Mouse (Mus musculus): ENCODE measurements around the gene Chst1.
A peak's percentile ranks its signal among the peaks of the same experiment; 100 is the strongest.

The Chst1 gene

GRCm38 (mm10) chr2:92608810-92609581 lies 9.5 kb downstream of the Chst1 start:
- no peak for DNase-seq (ENCODE audit: extremely low read depth, low read depth, low spot score)

- DNase-seq (ENCODE audit: extremely low read depth, low read depth, low spot score) = peak; percentile 56
Observed at GRCm38 (mm10) chr2:92609704-92610379, 10.3 kb downstream of the Chst1 start.

- DNase-seq (ENCODE audit: extremely low read depth, low read depth, low spot score) = no peak
Observed at GRCm38 (mm10) chr2:92613645-92614044, 14.1 kb downstream of the Chst1 start.

- no peak for DNase-seq (ENCODE audit: extremely low read depth, low read depth, low spot score)
Observed at GRCm38 (mm10) chr2:92614106-92614505, 14.6 kb downstream of the Chst1 start.

GRCm38 (mm10) chr2:92617077-92617756 lies 17.7 kb downstream of the Chst1 start:
- no peak for DNase-seq (ENCODE audit: extremely low read depth, low read depth, low spot score)

GRCm38 (mm10) chr2:92618016-92618415 lies 18.5 kb downstream of the Chst1 start:
- DNase-seq (ENCODE audit: extremely low read depth, low read depth, low spot score) = no peak

- DNase-seq (ENCODE audit: extremely low read depth, low read depth, low spot score) = no peak
Observed at GRCm38 (mm10) chr2:92627633-92628032, 28.1 kb downstream of the Chst1 start.

- no peak for DNase-seq (ENCODE audit: extremely low read depth, low read depth, low spot score)
Observed at GRCm38 (mm10) chr2:92630799-92631198, 31.3 kb downstream of the Chst1 start.

GRCm38 (mm10) chr2:92632027-92632426 lies 32.5 kb downstream of the Chst1 start:
- DNase-seq (ENCODE audit: extremely low read depth, low read depth, low spot score) = no peak

GRCm38 (mm10) chr2:92640555-92640954 lies 41.0 kb downstream of the Chst1 start:
- DNase-seq (ENCODE audit: extremely low read depth, low read depth, low spot score) = no peak

- no peak for DNase-seq (ENCODE audit: extremely low read depth, low read depth, low spot score)
Observed at GRCm38 (mm10) chr2:92645282-92646037, 46.0 kb downstream of the Chst1 start.

- no peak for DNase-seq (ENCODE audit: extremely low read depth, low read depth, low spot score)
Observed at GRCm38 (mm10) chr2:92649154-92649801, 49.8 kb downstream of the Chst1 start.

- no peak for DNase-seq (ENCODE audit: extremely low read depth, low read depth, low spot score)
Observed at GRCm38 (mm10) chr2:92650428-92650827, 50.9 kb downstream of the Chst1 start.

GRCm38 (mm10) chr2:92651294-92651816 lies 51.8 kb downstream of the Chst1 start:
- no peak for DNase-seq (ENCODE audit: extremely low read depth, low read depth, low spot score)

- DNase-seq (ENCODE audit: extremely low read depth, low read depth, low spot score) = no peak
Observed at GRCm38 (mm10) chr2:92657189-92657588, 57.7 kb downstream of the Chst1 start.

GRCm38 (mm10) chr2:92658293-92659150 lies 59.0 kb downstream of the Chst1 start:
- DNase-seq (ENCODE audit: extremely low read depth, low read depth, low spot score) = no peak

- DNase-seq (ENCODE audit: extremely low read depth, low read depth, low spot score) = no peak
Observed at GRCm38 (mm10) chr2:92659491-92660035, 60.1 kb downstream of the Chst1 start.

GRCm38 (mm10) chr2:92662534-92663068 lies 63.1 kb downstream of the Chst1 start:
- DNase-seq (ENCODE audit: extremely low read depth, low read depth, low spot score) = no peak

All from fat pad, adult 2 months (tissue).